Mouse (Mus musculus): ENCODE measurements at regions not wholly inside any gene's neighbourhood (a gene's known extent, or its start where the extent isn't known, plus 50 kb on each side); places are given as distances from the start of the nearest gene placed in this dataset.

GRCm38 (mm10) chr13:119268301-119268675, 160.1 kb upstream of the Paip1 start:
- WGBS (ENCODE audit: insufficient replicate concordance) = 83% methylated on average over 10 of the region's 10 CpGs
- ATAC-seq (ENCODE audit: low read depth) = no peak
- H3K4me2 ChIP-seq = no peak overlapping the region

GRCm38 (mm10) chr13:119275500-119275899, 152.9 kb upstream of the Paip1 start:
- Histone ChIP-seq H3K9ac (no peak overlapping the region), H3K9me3 (replicated peaks) (no peaks in the 10 kb centered on the region), H3K27me3 (no peaks in the 10 kb centered on the region), H3K36me3 (no peaks in the 10 kb centered on the region), H3K4me3 (replicated peaks) (no peak overlapping the region), H3K4me2 (no peak overlapping the region), H3K4me1 (replicated peaks) (no peaks in the 10 kb centered on the region), H3K27ac (no peak overlapping the region)
- 68% methylated on average over 4 of the region's 4 CpGs for WGBS (ENCODE audit: insufficient replicate concordance)
- ATAC-seq (ENCODE audit: low read depth) = no peak
- DNase-seq = no peak

More at GRCm38 (mm10) chr13:119268301-119268675, 160.1 kb upstream of the Paip1 start:
- Histone ChIP-seq H3K9ac (no peak overlapping the region), H3K36me3 (no peaks in the 10 kb centered on the region), H3K4me3 (replicated peaks) (no peak overlapping the region), H3K27ac (no peak overlapping the region), H3K27me3 (no peaks in the 10 kb centered on the region), H3K4me1 (replicated peaks) (no peaks in the 10 kb centered on the region), H3K9me3 (replicated peaks) (no peaks in the 10 kb centered on the region)
- no peak for DNase-seq

GRCm38 (mm10) chr13:119277308-119277948, 151.0 kb upstream of the Paip1 start:
- Histone ChIP-seq H3K4me3 (replicated peaks) (no peak overlapping the region), H3K9ac (no peak overlapping the region), H3K4me1 (replicated peaks) (no peaks in the 10 kb centered on the region), H3K36me3 (no peaks in the 10 kb centered on the region), H3K27me3 (no peaks in the 10 kb centered on the region), H3K9me3 (replicated peaks) (no peaks in the 10 kb centered on the region), H3K4me2 (no peak overlapping the region), H3K27ac (no peak overlapping the region)
- DNase-seq (no peak), ATAC-seq (ENCODE audit: low read depth) (no peak)
- 66% methylated on average over 13 of the region's 13 CpGs for WGBS (ENCODE audit: insufficient replicate concordance)

- Histone ChIP-seq H3K27me3 (no peaks in the 10 kb centered on the region), H3K9ac (no peak overlapping the region), H3K4me1 (replicated peaks) (no peaks in the 10 kb centered on the region), H3K27ac (no peak overlapping the region), H3K36me3 (no peaks in the 10 kb centered on the region), H3K4me2 (no peak overlapping the region), H3K9me3 (replicated peaks) (no peaks in the 10 kb centered on the region), H3K4me3 (replicated peaks) (no peak overlapping the region)
- DNase-seq (no peak), ATAC-seq (ENCODE audit: low read depth) (no peak)
- 77% methylated on average over 8 of the region's 8 CpGs for WGBS (ENCODE audit: insufficient replicate concordance)
Measured at GRCm38 (mm10) chr13:119279449-119279848, 149.0 kb upstream of the Paip1 start.

GRCm38 (mm10) chr13:119280622-119281021, 147.8 kb upstream of the Paip1 start:
- ATAC-seq (ENCODE audit: low read depth) (no peak), DNase-seq (no peak)
- Histone ChIP-seq H3K9me3 (replicated peaks) (no peaks in the 10 kb centered on the region), H3K27ac (no peak overlapping the region), H3K4me1 (replicated peaks) (no peaks in the 10 kb centered on the region), H3K4me3 (replicated peaks) (no peak overlapping the region), H3K27me3 (no peaks in the 10 kb centered on the region), H3K36me3 (no peaks in the 10 kb centered on the region), H3K4me2 (no peak overlapping the region), H3K9ac (no peak overlapping the region)
- 63% methylated on average over 5 of the region's 5 CpGs for WGBS (ENCODE audit: insufficient replicate concordance)

GRCm38 (mm10) chr13:119283448-119283847, 145.0 kb upstream of the Paip1 start:
- peak; percentile 2 for DNase-seq
- Histone ChIP-seq H3K4me1 (replicated peaks) (no peaks in the 10 kb centered on the region), H3K36me3 (no peaks in the 10 kb centered on the region), H3K27me3 (no peaks in the 10 kb centered on the region), H3K9ac (no peak overlapping the region), H3K9me3 (replicated peaks) (no peaks in the 10 kb centered on the region), H3K4me3 (replicated peaks) (no peak overlapping the region), H3K4me2 (no peak overlapping the region), H3K27ac (no peak overlapping the region)
- WGBS (ENCODE audit: insufficient replicate concordance) = 38% methylated on average over 6 of the region's 6 CpGs
- ATAC-seq (ENCODE audit: low read depth) = peak; percentile 48; the same call in 1 of the 2 replicates

- no peak overlapping the region for H3K4me2 ChIP-seq
- ATAC-seq (ENCODE audit: low read depth) = no peak
- 51% methylated on average over 1 of the region's 1 CpGs for WGBS (ENCODE audit: insufficient replicate concordance)
Measured at GRCm38 (mm10) chr13:119309238-119309637, 119.2 kb upstream of the Paip1 start.

GRCm38 (mm10) chr13:119310013-119310412, 118.4 kb upstream of the Paip1 start:
- 55% methylated on average over 3 of the region's 3 CpGs for WGBS (ENCODE audit: insufficient replicate concordance)
- Histone ChIP-seq H3K27ac (no peak overlapping the region), H3K4me1 (replicated peaks) (no peaks in the 10 kb centered on the region), H3K9me3 (replicated peaks) (no peaks in the 10 kb centered on the region), H3K4me2 (no peak overlapping the region), H3K4me3 (replicated peaks) (no peak overlapping the region), H3K27me3 (no peaks in the 10 kb centered on the region), H3K9ac (no peak overlapping the region), H3K36me3 (no peaks in the 10 kb centered on the region)
- ATAC-seq (ENCODE audit: low read depth) (no peak), DNase-seq (no peak)

More at GRCm38 (mm10) chr13:119309238-119309637, 119.2 kb upstream of the Paip1 start:
- no peak for DNase-seq
- no peak overlapping the region for H3K27ac ChIP-seq
- H3K4me3 ChIP-seq (replicated peaks) = no peak overlapping the region
- H3K36me3 ChIP-seq = no peaks in the 10 kb centered on the region
- no peaks in the 10 kb centered on the region for H3K9me3 ChIP-seq (replicated peaks)
- no peak overlapping the region for H3K9ac ChIP-seq
- H3K4me1 ChIP-seq (replicated peaks) = no peaks in the 10 kb centered on the region
- H3K27me3 ChIP-seq = no peaks in the 10 kb centered on the region

- Histone ChIP-seq H3K9ac (no peak overlapping the region), H3K4me2 (no peak overlapping the region), H3K36me3 (no peaks in the 10 kb centered on the region), H3K4me3 (replicated peaks) (no peak overlapping the region), H3K4me1 (replicated peaks) (no peaks in the 10 kb centered on the region), H3K27ac (no peak overlapping the region), H3K27me3 (no peaks in the 10 kb centered on the region), H3K9me3 (replicated peaks) (no peaks in the 10 kb centered on the region)
- DNase-seq (no peak), ATAC-seq (ENCODE audit: low read depth) (no peak)
- 58% methylated on average over 3 of the region's 3 CpGs for WGBS (ENCODE audit: insufficient replicate concordance)
Measured at GRCm38 (mm10) chr13:119314356-119314755, 114.0 kb upstream of the Paip1 start.

- no peak overlapping the region for H3K4me2 ChIP-seq
- no peak overlapping the region for H3K27ac ChIP-seq
- no peaks in the 10 kb centered on the region for H3K27me3 ChIP-seq
- H3K9ac ChIP-seq = no peak overlapping the region
- H3K36me3 ChIP-seq = no peaks in the 10 kb centered on the region
- H3K4me3 ChIP-seq (replicated peaks) = no peak overlapping the region
- H3K9me3 ChIP-seq (replicated peaks) = no peaks in the 10 kb centered on the region
- no peaks in the 10 kb centered on the region for H3K4me1 ChIP-seq (replicated peaks)
- ATAC-seq (ENCODE audit: low read depth) (no peak), DNase-seq (no peak)
- whole genome bisulfite sequencing (ENCODE audit: insufficient replicate concordance) = 69% methylated on average over 1 of the region's 1 CpGs
Measured at GRCm38 (mm10) chr13:119318358-119318757, 110.0 kb upstream of the Paip1 start.

- H3K27me3 ChIP-seq = no peaks in the 10 kb centered on the region
- no peak overlapping the region for H3K27ac ChIP-seq
- no peak for ATAC-seq (ENCODE audit: low read depth)
- H3K4me3 ChIP-seq (replicated peaks) = no peak overlapping the region
- WGBS (ENCODE audit: insufficient replicate concordance) = 71% methylated on average over 2 of the region's 2 CpGs
- no peak for DNase-seq
- H3K9ac ChIP-seq = no peak overlapping the region
- H3K36me3 ChIP-seq = no peaks in the 10 kb centered on the region
- no peaks in the 10 kb centered on the region for H3K4me1 ChIP-seq (replicated peaks)
- H3K4me2 ChIP-seq = no peak overlapping the region
- no peaks in the 10 kb centered on the region for H3K9me3 ChIP-seq (replicated peaks)
Measured at GRCm38 (mm10) chr13:119325510-119325909, 102.9 kb upstream of the Paip1 start.

GRCm38 (mm10) chr13:119326877-119327625, 101.3 kb upstream of the Paip1 start:
- Histone ChIP-seq H3K27ac (no peak overlapping the region), H3K9me3 (replicated peaks) (no peaks in the 10 kb centered on the region), H3K4me1 (replicated peaks) (no peaks in the 10 kb centered on the region), H3K36me3 (no peaks in the 10 kb centered on the region), H3K4me2 (no peak overlapping the region), H3K27me3 (no peaks in the 10 kb centered on the region), H3K9ac (no peak overlapping the region), H3K4me3 (replicated peaks) (no peak overlapping the region)
- WGBS (ENCODE audit: insufficient replicate concordance) = 62% methylated on average over 5 of the region's 5 CpGs
- no peak for DNase-seq
- no peak for ATAC-seq (ENCODE audit: low read depth)
